Mouse (Mus musculus): ENCODE measurements around the gene Cgn.
"Not testable (repeated sequence)": the region's sequence is repeated elsewhere in the genome, so short reads cannot be mapped to it uniquely, and the experiment has no call there.

DNA sequence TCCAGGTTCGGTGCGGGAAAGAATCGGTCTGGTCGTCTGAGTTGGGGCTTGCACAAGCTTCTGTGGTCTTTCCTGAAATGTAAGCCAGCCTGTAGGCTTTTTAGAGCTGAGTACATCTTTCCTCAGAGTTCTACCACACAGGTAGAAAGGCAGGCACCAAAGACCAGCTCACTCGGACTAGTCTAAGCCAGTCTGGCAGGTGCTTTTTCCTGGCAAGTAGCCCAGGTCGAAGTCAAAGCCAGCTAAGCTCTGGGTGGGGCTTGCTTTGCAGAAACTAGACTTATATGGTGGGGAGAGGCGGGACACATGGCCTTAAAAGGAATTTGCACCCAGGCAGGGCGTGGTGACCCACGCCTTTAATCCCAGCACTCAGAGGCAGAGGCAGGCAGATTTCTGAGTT lies 27.9 kb downstream of the Cgn start:
- not testable (repeated sequence) for TF ChIP-seq CTCF (IDR thresholded peaks at IDR 0.05; ENCODE audit: control insufficient read depth, insufficient read depth, insufficient read length); MAX (IDR thresholded peaks at IDR 0.05); USF1 (IDR thresholded peaks at IDR 0.05; ENCODE audit: low read depth); MYOG (IDR thresholded peaks at IDR 0.05; ENCODE audit: control insufficient read depth, extremely low read depth, insufficient read length)

All from C2C12 (cell line).